ENCODE assay signal across 8 mouse cellular contexts in the genomic region with DNA sequence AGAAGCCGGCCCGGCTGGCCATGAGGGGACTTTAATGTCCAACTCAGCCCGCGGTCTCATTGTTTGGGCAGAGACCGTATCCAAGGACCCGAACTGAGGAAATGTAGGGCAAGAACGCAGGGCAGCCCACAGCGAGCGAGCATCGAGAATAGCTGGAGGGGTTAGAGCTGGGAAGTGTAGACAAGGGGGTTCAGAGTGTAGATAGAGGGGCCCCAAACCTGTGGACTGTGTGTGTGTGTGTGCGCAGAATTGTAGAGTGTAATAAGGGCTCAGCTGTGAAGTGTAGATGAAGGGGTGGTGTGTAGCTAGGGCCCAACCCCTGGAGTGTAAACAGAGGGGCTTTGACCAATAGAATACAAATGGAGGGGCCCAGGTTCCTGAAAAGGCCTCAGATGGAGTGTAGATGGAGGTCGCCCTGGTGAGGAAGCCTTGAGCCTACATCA. TPM values are rescaled to one million over a fixed set of nuclear protein-coding genes. Genes with fewer than 3 reads are reported as not detected.
A peak's percentile ranks its signal among the peaks of the same experiment; 100 is the strongest.
DNase-seq lines count a peak whose midpoint lies in the region; ATAC-seq and TF ChIP-seq lines count a peak whose summit lies in the region.

No protein-coding gene starts in this region.

- H3K4me2 ChIP-seq in forebrain, postnatal 0 days (ENCODE audit: low read depth): peak overlapping the region; percentile 87

- ATAC-seq in forebrain, postnatal 0 days: peak; percentile 42

- no peaks in the 10 kb centered on the region for H3K27me3 ChIP-seq in liver, adult 2 months (ENCODE audit: control insufficient read depth, insufficient read depth, low read length)
- H3K27me3 ChIP-seq in forebrain, postnatal 0 days (ENCODE audit: insufficient read depth, low read length): no peaks in the 10 kb centered on the region

- peaks cover 2% of the 10 kb centered on the region; the same call in 1 of the 2 replicates for H3K4me1 ChIP-seq in liver, adult 2 months (ENCODE audit: control insufficient read depth, insufficient read depth, low read length)
- peaks cover 18% of the 10 kb centered on the region for H3K4me1 ChIP-seq in forebrain, postnatal 0 days (ENCODE audit: insufficient read depth)

- no peak overlapping the region for H3K27ac ChIP-seq in liver, adult 2 months (replicated peaks; ENCODE audit: insufficient read depth, low read depth, low read length)
- peak overlapping the region; percentile 78 for H3K27ac ChIP-seq in forebrain, postnatal 0 days (ENCODE audit: low read depth, low read length)
- no peak overlapping the region for H3K27ac ChIP-seq in macrophage

- H3K36me3 ChIP-seq in liver, adult 2 months (ENCODE audit: control insufficient read depth, insufficient read depth, low read length): no peaks in the 10 kb centered on the region
- no peaks in the 10 kb centered on the region for H3K36me3 ChIP-seq in forebrain, postnatal 0 days (ENCODE audit: insufficient read depth)
- H3K36me3 ChIP-seq in macrophage (ENCODE audit: inconsistent target): no peaks in the 10 kb centered on the region

- WGBS in liver, adult 2 months: 17% methylated on average over 12 of the region's 12 CpGs
- WGBS in forebrain, postnatal 0 days: 1% methylated on average over 12 of the region's 12 CpGs
- WGBS in macrophage (ENCODE audit: missing documents): 17% methylated on average over 8 of the region's 12 CpGs

- DNase-seq in liver, adult 2 months (ENCODE audit: extremely low read depth, low read depth, low spot score): no peak
- DNase-seq in liver: no peak
- DNase-seq in ZHBTc4 (ENCODE audit: low read depth, low spot score): peak; percentile 12
- DNase-seq in forebrain, postnatal 0 days: no peak
- DNase-seq in left cerebral cortex, adult 9 months (ENCODE audit: low spot score in 2 of 2): no peak
- DNase-seq in cerebellum, adult 9-11 months: no peak
- DNase-seq in adrenal gland, postnatal 4 days (ENCODE audit: low spot score in 2 of 2): no peak

- TF ChIP-seq POLR2A in liver, adult 2 months (IDR thresholded peaks at IDR 0.05; ENCODE audit: extremely low read depth, insufficient read depth, low read length): no peak

- TF ChIP-seq CTCF in liver, adult 2 months (IDR thresholded peaks at IDR 0.05; ENCODE audit: low read depth, low read length): no peak
- no peak for TF ChIP-seq CTCF in forebrain, postnatal 0 days (IDR thresholded peaks at IDR 0.05; ENCODE audit: low read depth)

- H3K4me3 ChIP-seq in liver, adult 2 months (ENCODE audit: insufficient read depth, low read depth, low read length): peak overlapping the region; percentile 44
- peak overlapping the region; percentile 77 for H3K4me3 ChIP-seq in forebrain, postnatal 0 days (ENCODE audit: low read depth, low read length)
- H3K4me3 ChIP-seq in macrophage (ENCODE audit: inconsistent target): peak overlapping the region; percentile 26; the same call in 1 of the 2 replicates

- no peaks in the 10 kb centered on the region for H3K9me3 ChIP-seq in forebrain, postnatal 0 days (ENCODE audit: low read length)

- H3K9ac ChIP-seq in liver, adult 2 months (ENCODE audit: low read depth, low read length): peak overlapping the region; percentile 56
- peak overlapping the region; percentile 83 for H3K9ac ChIP-seq in forebrain, postnatal 0 days

- H3K79me2 ChIP-seq in liver, adult 2 months (ENCODE audit: control insufficient read depth, insufficient read depth, low read length): no peaks in the 10 kb centered on the region
- H3K79me2 ChIP-seq in macrophage (ENCODE audit: inconsistent target): no peaks in the 10 kb centered on the region

RNA-seq across cellular contexts. Expression of gene Rgs12, which starts 0.5 kb away (rescaled TPM):
- 3.0 and 4.7 TPM in 2 replicates for total RNA-seq in liver, adult 2 months (2014; rRNA removed)
- 6.3 and 6.8 TPM in 2 replicates for polyA plus RNA-seq in liver, adult 2 months (2012; rRNA removed)
- 60.0 and 73.8 TPM in 2 replicates for total RNA-seq in forebrain, postnatal 0 days (2014; rRNA removed)
- 32.3 and 34.5 TPM in 2 replicates for polyA plus RNA-seq in forebrain, postnatal 0 days (2015; fragmentation: Nextera tagmentation; extraction: Ambion mirVana)
- total RNA-seq in macrophage (2018; cell fraction: chromatin; rRNA removed): 10 to 100 TPM in 5 of 26 experiments, 1 to 10 TPM in 20, under 1 TPM in 1; 0.51 to 16.2 (median 6.8) TPM
- 1 to 10 TPM in 11 of 26 experiments, under 1 TPM in 15; 0.48 to 2.4 (median 0.92) TPM for total RNA-seq in macrophage (2018; cell fraction: cytosol; rRNA removed)
- total RNA-seq in macrophage (2018; cell fraction: nucleus; rRNA removed): 10 to 100 TPM in 1 of 26 experiments, 1 to 10 TPM in 24, under 1 TPM in 1; 0.88 to 12.7 (median 3.2) TPM
- polyA plus RNA-seq in macrophage (2018): 0.81 to 2.0 TPM (median 1.5 TPM) in 3 replicates
- total RNA-seq in adrenal gland, postnatal 4 days (2021): 10 to 100 TPM; 57.1 to 64.9 TPM

RNA-seq across cellular contexts. Expression of gene Msantd1, which starts 42.0 kb away (rescaled TPM):
- total RNA-seq in liver, adult 2 months (2014; rRNA removed): 0.13 and 0.37 TPM in 2 replicates
- polyA plus RNA-seq in liver, adult 2 months (2012; rRNA removed): 0.70 and 0.92 TPM in 2 replicates
- 14.5 and 27.3 TPM in 2 replicates for total RNA-seq in forebrain, postnatal 0 days (2014; rRNA removed)
- 13.0 and 14.8 TPM in 2 replicates for polyA plus RNA-seq in forebrain, postnatal 0 days (2015; fragmentation: Nextera tagmentation; extraction: Ambion mirVana)
- 10 to 100 TPM in 20 of 26 experiments, 1 to 10 TPM in 6; 1.1 to 32.1 (median 15.5) TPM for total RNA-seq in macrophage (2018; cell fraction: chromatin; rRNA removed)
- total RNA-seq in macrophage (2018; cell fraction: cytosol; rRNA removed): 1 to 10 TPM in 2 of 26 experiments, under 1 TPM in 23, not detected in 1; 0.05 to 1.4 (median 0.48) TPM
- 10 to 100 TPM in 17 of 26 experiments, 1 to 10 TPM in 9; 2.1 to 26.0 (median 13.5) TPM for total RNA-seq in macrophage (2018; cell fraction: nucleus; rRNA removed)
- polyA plus RNA-seq in macrophage (2018): 0.27 to 1.8 TPM (median 0.77 TPM) in 3 replicates
- total RNA-seq in adrenal gland, postnatal 4 days (2021): 1 to 10 TPM; 1.9 to 2.9 TPM

Comparison
In these comparisons a context has a peak if more than half of its experiments do, and no peak if none do; other contexts are left out.
1. H3K4me3 ChIP-seq: peak in every context shown above with its lines; median percentile 77 in forebrain, postnatal 0 days; 44 in liver, adult 2 months; 26 in macrophage.
2. RNA of gene Rgs12, which starts 0.5 kb away (total RNA-seq): 60.0 to 73.8 TPM in forebrain, postnatal 0 days and 57.1 to 64.9 TPM in adrenal gland, postnatal 4 days; 3.0 to 4.7 TPM in liver, adult 2 months; every median in the first group is over 10 times any median in the second.